Mouse (Mus musculus) bone marrow, adult 2 months (tissue): ENCODE results near the gene Car5a.

ENCODE experiments used
- CTCF ChIP-seq: fragments of 200-500 bp; IDR thresholded peaks from 2 replicates; pipeline ENCODE4 v1.5.1; 2011; ENCODE audit warnings: low read length, control low read depth; ENCODE audit not compliant: control insufficient read depth, insufficient read depth
- POLR2A ChIP-seq: fragments of 200-500 bp; IDR thresholded peaks from 2 replicates; pipeline ENCODE4 v1.6.1; 2011; ENCODE audit warnings: low read depth, mild to moderate bottlenecking, control low read depth, low read length, borderline replicate concordance; ENCODE audit not compliant: control insufficient read depth

DNA sequence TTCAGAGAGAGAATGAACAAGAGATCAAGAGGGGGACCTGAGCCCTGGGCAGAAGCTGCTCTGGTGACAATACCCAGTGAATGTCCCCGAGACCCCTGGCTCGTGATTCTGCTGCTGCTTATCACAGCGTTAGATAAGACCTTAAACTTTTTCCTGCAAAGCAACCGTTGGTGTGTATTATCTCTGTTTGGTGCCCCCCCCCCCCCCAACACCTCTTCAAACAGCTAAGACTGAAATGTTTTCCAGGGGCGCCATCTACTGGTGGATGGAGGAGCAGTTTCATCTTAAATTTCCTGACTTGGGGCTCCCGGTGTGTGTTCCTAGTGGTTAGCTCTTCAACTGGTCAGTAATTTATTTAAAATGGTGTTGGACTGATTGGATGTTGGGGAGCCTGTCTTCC, 35.0 kb downstream of the Car5a start:
- no peak for TF ChIP-seq POLR2A
- peak; percentile 27; the same call in 1 of the 2 replicates for TF ChIP-seq CTCF
